Mouse (Mus musculus) limb, embryonic 14.5 days (tissue): ENCODE results near the gene Arrb2. TPM values are rescaled to one million over a fixed set of nuclear protein-coding genes. Genes with fewer than 3 reads are reported as not detected.
"Not testable (repeated sequence)": the region's sequence is repeated elsewhere in the genome, so short reads cannot be mapped to it uniquely, and the experiment has no call there.

Experiments used
- ATAC-seq: fragments of 200-750 bp; cut with Nextera tagmentation; 2 replicates; pipeline ENCODE4 v1.8.0; 2017; ENCODE audit warnings: low read depth, moderate number of reproducible peaks, moderate TSS enrichment; ENCODE audit not compliant: low FRiP score
- DNase-seq: peaks from one replicate; pipeline ENCODE4 v3.0.0-alpha.2; 2015; ENCODE audit warnings: low spot score
- H3K27ac ChIP-seq: fragments of 300-500 bp; sonication (generic); replicated peaks from 2 replicates; pipeline ENCODE4 v1.5.1; 2014; ENCODE audit warnings: low read depth, mild to moderate bottlenecking, low read length, moderate library complexity, mixed read lengths
- H3K27me3 ChIP-seq: fragments of 300-500 bp; sonication (generic); 2 replicates; pipeline ENCODE4 v1.6.1; 2014; ENCODE audit warnings: low read length, mixed read lengths; ENCODE audit not compliant: control insufficient read depth, insufficient read depth
- H3K36me3 ChIP-seq: fragments of 300-500 bp; sonication (generic); 2 replicates; pipeline ENCODE4 v1.6.1; 2014; ENCODE audit warnings: mild to moderate bottlenecking, low read length, moderate library complexity, mixed read lengths; ENCODE audit not compliant: control insufficient read depth, insufficient read depth
- H3K4me1 ChIP-seq: fragments of 300-500 bp; sonication (generic); 2 replicates; pipeline ENCODE4 v1.6.1; 2014; ENCODE audit warnings: antibody characterized with exemption, low read length, mixed read lengths; ENCODE audit not compliant: control insufficient read depth, insufficient read depth
- H3K4me2 ChIP-seq: fragments of 300-500 bp; sonication (generic); replicated peaks from 2 replicates; pipeline ENCODE4 v1.6.1; 2014; ENCODE audit warnings: low read depth, mild to moderate bottlenecking, low read length, moderate library complexity; ENCODE audit not compliant: severe bottlenecking
- H3K4me3 ChIP-seq: fragments of 300-500 bp; sonication (generic); replicated peaks from 2 replicates; pipeline ENCODE4 v1.5.1; 2014; ENCODE audit warnings: low read length
- H3K9ac ChIP-seq: fragments of 300-500 bp; sonication (generic); 2 replicates; pipeline ENCODE4 v1.6.1; 2014; ENCODE audit warnings: mild to moderate bottlenecking, low read depth, low read length, moderate library complexity; ENCODE audit not compliant: severe bottlenecking
- H3K9me3 ChIP-seq: fragments of 300-500 bp; sonication (generic); 2 replicates; pipeline ENCODE4 v1.6.1; 2016; ENCODE audit warnings: low read length; ENCODE audit not compliant: control insufficient read depth
- POLR2A ChIP-seq: fragments of 200-500 bp; IDR thresholded peaks from 2 replicates; pipeline ENCODE4 v1.8.0; 2012; ENCODE audit warnings: inconsistent platforms, mild to moderate bottlenecking, moderate library complexity, borderline replicate concordance; ENCODE audit not compliant: insufficient read depth, insufficient read length; ENCODE audit errors: extremely low read depth
- WGBS: fragments of 180-500 bp; shearing (Covaris S2); extraction: QIAGEN DNeasy Blood & Tissue Kit; methylation state at CpG from one replicate; pipeline ENCODE4 v1.1.7; 2014; 5-methylcytosine and 5-hydroxymethylcytosine counted together
- polyA plus RNA-seq, 2 experiments: library from polyadenylated mRNA; depleted of rRNA in 1 of 2; stranded (reverse) in 1 of 2; unstranded in 1 of 2; fragments of >200 nt; fragmentation: Nextera tagmentation in 1 of 2; extraction: Ambion mirVana in 1 of 2; gene quantifications; 2 replicates each; pipeline versions ENCODE4 v1.2.1 to v1.2.3; 2012 to 2014

The Arrb2 gene
- polyA plus RNA-seq, 2 experiments: 21.5 to 48.7 TPM

DNA sequence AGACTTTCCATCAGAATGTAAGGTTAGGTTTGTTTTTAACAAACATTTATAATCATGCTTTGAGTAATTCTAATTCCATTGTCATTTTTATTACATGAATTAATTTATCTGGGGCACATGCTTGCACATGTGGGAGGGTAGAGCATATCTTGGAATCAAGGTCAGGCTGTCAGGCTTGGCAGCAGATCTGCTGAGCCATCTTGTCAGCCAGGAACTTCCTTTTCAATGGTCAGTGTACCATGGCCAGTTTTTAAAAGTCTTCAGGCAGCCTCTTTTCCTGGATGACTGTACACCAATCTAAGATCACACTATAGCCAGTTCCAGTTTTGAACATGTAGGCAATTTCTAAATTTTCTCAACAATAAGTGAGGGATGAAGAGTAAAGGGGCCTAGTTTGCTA, 40.3 kb downstream of the Arrb2 start:
- no peaks in the 10 kb centered on the region for H3K4me1 ChIP-seq
- no peaks in the 10 kb centered on the region for H3K36me3 ChIP-seq
- DNase-seq (no peak), ATAC-seq (no peak)
- H3K9me3 ChIP-seq: no peaks in the 10 kb centered on the region
- H3K27ac ChIP-seq: no peak overlapping the region
- TF ChIP-seq POLR2A: no peak
- H3K4me2 ChIP-seq: no peak overlapping the region
- H3K9ac ChIP-seq: no peak overlapping the region
- H3K27me3 ChIP-seq: no peaks in the 10 kb centered on the region
- H3K4me3 ChIP-seq: no peak overlapping the region

DNA sequence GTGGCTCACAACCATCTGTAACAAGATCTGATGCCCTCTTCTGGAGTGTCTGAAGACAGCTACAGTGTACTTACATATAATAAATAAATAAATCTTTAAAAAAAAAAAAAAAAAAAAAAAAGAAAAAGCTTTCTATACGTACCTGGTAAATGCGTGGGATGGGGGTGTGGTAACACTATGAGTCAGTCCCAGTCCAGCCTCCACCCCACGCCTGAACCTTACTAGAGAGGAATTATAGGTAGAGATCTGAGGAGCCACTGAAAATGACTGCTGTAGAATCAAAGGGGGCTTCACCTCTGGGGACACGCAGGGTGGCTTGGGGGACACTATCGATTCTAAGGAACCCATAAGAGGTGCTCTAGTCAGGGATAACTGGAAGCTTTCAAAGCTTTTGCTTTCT, 40.9 kb downstream of the Arrb2 start:
- not testable (repeated sequence) for H3K36me3 ChIP-seq, H3K4me3 ChIP-seq, H3K4me2 ChIP-seq, H3K27ac ChIP-seq, DNase-seq, H3K27me3 ChIP-seq, H3K9ac ChIP-seq, H3K4me1 ChIP-seq, H3K9me3 ChIP-seq, ATAC-seq
- WGBS: 85% methylated on average over 5 of the region's 5 CpGs

DNA sequence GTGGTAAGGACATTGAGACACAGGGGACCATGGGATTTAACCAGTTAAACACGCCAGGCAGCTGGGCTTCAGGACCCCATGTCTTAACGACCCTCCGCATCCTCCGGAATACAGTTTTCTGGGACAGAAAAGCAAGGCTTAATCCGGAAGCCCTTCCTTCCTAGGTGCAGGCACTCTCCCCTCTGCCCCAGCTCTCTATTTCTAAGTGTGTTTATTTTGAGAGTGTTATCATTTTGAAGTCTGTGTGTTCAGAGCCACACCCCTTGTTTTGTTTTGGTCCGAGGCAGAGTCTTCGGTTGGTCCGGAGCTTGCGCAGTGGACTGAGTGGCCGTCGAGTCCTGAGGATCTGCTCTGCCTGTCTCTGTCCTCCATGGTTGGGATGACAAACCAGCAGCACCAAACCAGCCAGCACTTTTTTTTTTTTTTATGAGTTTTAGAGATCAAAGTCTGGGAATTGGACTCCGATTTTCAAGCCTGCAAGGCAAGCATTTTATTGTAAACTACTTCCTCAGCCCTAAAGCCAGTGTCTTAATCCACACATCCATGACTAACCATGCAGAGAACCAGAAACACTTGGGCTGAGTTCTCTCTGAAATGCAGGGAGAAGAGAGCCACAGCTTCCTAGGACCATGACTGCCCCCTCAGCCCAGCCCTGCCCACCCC, 42.6 kb downstream of the Arrb2 start:
- Histone ChIP-seq H3K4me1 (no peaks in the 10 kb centered on the region), H3K4me3 (no peak overlapping the region), H3K36me3 (no peaks in the 10 kb centered on the region), H3K27ac (no peak overlapping the region), H3K9me3 (no peaks in the 10 kb centered on the region), H3K27me3 (no peaks in the 10 kb centered on the region), H3K4me2 (no peak overlapping the region), H3K9ac (no peak overlapping the region)
- DNase-seq: no peak
- ATAC-seq: no peak
- WGBS: 67% methylated on average over 12 of the region's 12 CpGs
- no peak for TF ChIP-seq POLR2A

DNA sequence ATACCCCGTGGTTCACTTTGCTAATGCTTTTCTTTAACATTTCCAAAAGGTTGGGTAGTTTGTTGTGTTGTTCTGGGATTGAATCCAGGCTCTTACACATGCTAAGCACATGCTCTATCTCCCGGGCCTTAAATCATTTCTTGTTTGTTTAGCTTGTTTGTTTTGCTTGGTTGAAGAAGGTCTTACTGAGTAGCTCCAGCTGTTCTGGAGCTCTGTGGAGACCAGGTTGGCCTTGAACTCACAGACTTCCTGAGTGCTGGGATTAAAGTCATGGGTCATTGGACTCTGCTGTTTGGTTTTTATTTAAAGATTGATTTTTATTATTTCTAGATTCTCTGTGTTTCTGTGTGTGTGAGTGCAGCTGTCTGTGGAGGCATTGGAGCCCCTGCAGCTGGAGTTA, 53.1 kb downstream of the Arrb2 start:
- no peaks in the 10 kb centered on the region for H3K9me3 ChIP-seq
- H3K4me2 ChIP-seq: no peak overlapping the region
- H3K4me3 ChIP-seq: no peak overlapping the region
- ATAC-seq (no peak), DNase-seq (no peak)
- WGBS: 57% methylated on average over 2 of the region's 2 CpGs
- H3K4me1 ChIP-seq: no peaks in the 10 kb centered on the region
- no peaks in the 10 kb centered on the region for H3K36me3 ChIP-seq
- H3K9ac ChIP-seq: no peak overlapping the region
- TF ChIP-seq POLR2A: no peak
- no peak overlapping the region for H3K27ac ChIP-seq
- H3K27me3 ChIP-seq: no peaks in the 10 kb centered on the region

DNA sequence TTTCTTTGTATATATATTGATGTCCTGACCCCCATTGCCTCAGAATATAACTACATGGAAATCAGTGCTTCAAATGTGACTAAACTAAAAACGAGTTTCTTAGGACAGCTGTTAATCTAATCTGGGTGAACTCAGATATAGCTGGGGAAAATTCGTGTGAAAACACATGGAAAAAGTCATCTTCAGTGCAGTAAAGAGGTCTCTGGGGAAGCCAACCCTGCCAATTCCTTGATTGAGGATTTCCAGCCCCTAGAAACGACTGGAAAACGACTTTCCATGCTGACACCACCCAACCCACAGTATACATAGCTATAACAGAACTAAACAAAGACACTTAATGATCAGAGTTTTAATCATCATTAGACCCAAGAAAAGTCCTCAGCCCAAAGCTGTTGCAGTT, 55.4 kb downstream of the Arrb2 start:
- Histone ChIP-seq H3K36me3 (no peaks in the 10 kb centered on the region), H3K9ac (no peak overlapping the region), H3K9me3 (no peaks in the 10 kb centered on the region), H3K4me1 (no peaks in the 10 kb centered on the region), H3K4me2 (no peak overlapping the region), H3K27me3 (no peaks in the 10 kb centered on the region), H3K4me3 (no peak overlapping the region), H3K27ac (no peak overlapping the region)
- peak; percentile 55 for DNase-seq
- no peak for ATAC-seq
- WGBS: 38% methylated on average over 4 of the region's 4 CpGs
- TF ChIP-seq POLR2A: no peak

DNA sequence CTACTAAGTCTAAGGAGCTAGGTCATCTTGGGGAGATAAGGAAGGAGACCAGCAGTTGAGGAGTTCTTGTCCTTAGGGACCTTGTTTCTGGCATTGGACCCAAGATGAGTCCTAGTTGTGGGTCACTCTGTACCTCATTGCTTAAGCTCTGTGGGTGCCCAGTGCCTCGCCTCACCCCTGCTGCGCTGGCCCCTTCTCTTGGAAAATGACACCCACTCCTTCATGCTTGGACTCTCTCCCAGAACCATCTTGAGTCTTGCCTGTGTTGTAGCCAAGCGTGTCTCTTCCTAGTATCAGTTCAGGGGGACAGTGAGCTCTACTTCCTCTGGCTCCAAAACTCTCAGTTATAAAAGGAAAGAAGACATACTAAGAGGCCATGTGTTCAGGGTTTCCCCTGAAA, 56.7 kb downstream of the Arrb2 start:
- Histone ChIP-seq H3K9ac (no peak overlapping the region), H3K27me3 (no peaks in the 10 kb centered on the region), H3K4me1 (no peaks in the 10 kb centered on the region), H3K9me3 (no peaks in the 10 kb centered on the region), H3K36me3 (no peaks in the 10 kb centered on the region), H3K27ac (no peak overlapping the region), H3K4me2 (no peak overlapping the region), H3K4me3 (no peak overlapping the region)
- DNase-seq (no peak), ATAC-seq (no peak)
- TF ChIP-seq POLR2A: no peak
- 84% methylated on average over 3 of the region's 3 CpGs for WGBS
